Mouse (Mus musculus): ENCODE data around the gene Wfs1. TPM values are rescaled to one million over a fixed set of nuclear protein-coding genes. Genes with fewer than 3 reads are reported as not detected.

Wfs1 gene
- polyA plus RNA-seq (2014; fragmentation: Nextera tagmentation; extraction: Ambion mirVana), result 6.4 and 7.0 TPM in 2 replicates

- H3K4me2 ChIP-seq, result peak within 1 kb of the TSS; percentile 77
- no peaks in the 10 kb centered on the region for H3K9me3 ChIP-seq (ENCODE audit: control insufficient read depth, low read length)
- H3K4me1 ChIP-seq (ENCODE audit: control insufficient read depth, insufficient read depth, low read length), result peaks cover 8% of the 10 kb centered on the region; the same call in 1 of the 2 replicates
- H3K36me3 ChIP-seq (ENCODE audit: control insufficient read depth, insufficient read depth, low read length), result no peaks in the 10 kb centered on the region
- DNase-seq (ENCODE audit: low spot score, missing footprints) (peak; percentile 100), ATAC-seq (ENCODE audit: low FRiP score) (peak; percentile 97)
- no peaks in the 10 kb centered on the region for H3K27me3 ChIP-seq (ENCODE audit: control insufficient read depth, insufficient read depth, low read length)
- WGBS, result under 1% methylated on average over 60 of the region's 60 CpGs
- H3K27ac ChIP-seq (ENCODE audit: low read depth, low read length), result no peak within 1 kb of the TSS; the same call in 1 of the 2 replicates
- H3K4me3 ChIP-seq (ENCODE audit: low read depth, low read length), result peak within 1 kb of the TSS; percentile 63
- H3K9ac ChIP-seq (ENCODE audit: low read length), result peak within 1 kb of the TSS; percentile 72
These were observed at the start of gene Wfs1 for GRCm38 (mm10) chr5:36988781-36989624. Wfs1 (minus strand) TSS chr5:36989205.

GRCm38 (mm10) chr5:37036884-37037283 lies 47.9 kb upstream of the Wfs1 start:
- WGBS, result 72% methylated on average over 3 of the region's 3 CpGs

GRCm38 (mm10) chr5:37035896-37036295 lies 46.9 kb upstream of the Wfs1 start:
- Histone ChIP-seq H3K27me3 (ENCODE audit: control insufficient read depth, insufficient read depth, low read length) (peaks cover 4% of the 10 kb centered on the region; the same call in 1 of the 2 replicates), H3K4me2 (no peak overlapping the region), H3K9ac (ENCODE audit: low read length) (no peak overlapping the region), H3K9me3 (ENCODE audit: control insufficient read depth, low read length) (no peaks in the 10 kb centered on the region), H3K36me3 (ENCODE audit: control insufficient read depth, insufficient read depth, low read length) (no peaks in the 10 kb centered on the region), H3K4me3 (ENCODE audit: low read depth, low read length) (no peak overlapping the region), H3K27ac (ENCODE audit: low read depth, low read length) (no peak overlapping the region), H3K4me1 (ENCODE audit: control insufficient read depth, insufficient read depth, low read length) (no peaks in the 10 kb centered on the region)
- WGBS, result 85% methylated on average over 6 of the region's 6 CpGs
- no peak for ATAC-seq (ENCODE audit: low FRiP score)
- no peak for DNase-seq (ENCODE audit: low spot score, missing footprints)

More at GRCm38 (mm10) chr5:37036884-37037283, 47.9 kb upstream of the Wfs1 start:
- Histone ChIP-seq H3K36me3 (ENCODE audit: control insufficient read depth, insufficient read depth, low read length) (no peaks in the 10 kb centered on the region), H3K27ac (ENCODE audit: low read depth, low read length) (no peak overlapping the region), H3K9me3 (ENCODE audit: control insufficient read depth, low read length) (no peaks in the 10 kb centered on the region), H3K27me3 (ENCODE audit: control insufficient read depth, insufficient read depth, low read length) (no peaks in the 10 kb centered on the region), H3K9ac (ENCODE audit: low read length) (no peak overlapping the region), H3K4me2 (no peak overlapping the region), H3K4me3 (ENCODE audit: low read depth, low read length) (no peak overlapping the region), H3K4me1 (ENCODE audit: control insufficient read depth, insufficient read depth, low read length) (no peaks in the 10 kb centered on the region)
- DNase-seq (ENCODE audit: low spot score, missing footprints) (no peak), ATAC-seq (ENCODE audit: low FRiP score) (no peak)

GRCm38 (mm10) chr5:37035192-37035591 lies 46.2 kb upstream of the Wfs1 start:
- 74% methylated on average over 6 of the region's 6 CpGs for WGBS
- no peak for ATAC-seq (ENCODE audit: low FRiP score)
- Histone ChIP-seq H3K36me3 (ENCODE audit: control insufficient read depth, insufficient read depth, low read length) (no peaks in the 10 kb centered on the region), H3K4me2 (no peak overlapping the region), H3K4me3 (ENCODE audit: low read depth, low read length) (no peak overlapping the region), H3K4me1 (ENCODE audit: control insufficient read depth, insufficient read depth, low read length) (no peaks in the 10 kb centered on the region), H3K9me3 (ENCODE audit: control insufficient read depth, low read length) (no peaks in the 10 kb centered on the region), H3K27me3 (ENCODE audit: control insufficient read depth, insufficient read depth, low read length) (peaks cover 10% of the 10 kb centered on the region), H3K9ac (ENCODE audit: low read length) (no peak overlapping the region), H3K27ac (ENCODE audit: low read depth, low read length) (no peak overlapping the region)
- DNase-seq (ENCODE audit: low spot score, missing footprints), result no peak

- no peak overlapping the region for H3K27ac ChIP-seq (ENCODE audit: low read depth, low read length)
- peaks cover 8% of the 10 kb centered on the region for H3K4me1 ChIP-seq (ENCODE audit: control insufficient read depth, insufficient read depth, low read length)
- no peaks in the 10 kb centered on the region for H3K9me3 ChIP-seq (ENCODE audit: control insufficient read depth, low read length)
- H3K27me3 ChIP-seq (ENCODE audit: control insufficient read depth, insufficient read depth, low read length), result peaks cover 43% of the 10 kb centered on the region
- DNase-seq (ENCODE audit: low spot score, missing footprints) (no peak), ATAC-seq (ENCODE audit: low FRiP score) (no peak)
- no peaks in the 10 kb centered on the region for H3K36me3 ChIP-seq (ENCODE audit: control insufficient read depth, insufficient read depth, low read length)
- H3K4me2 ChIP-seq, result no peak overlapping the region
- H3K4me3 ChIP-seq (ENCODE audit: low read depth, low read length), result no peak overlapping the region
- no peak overlapping the region for H3K9ac ChIP-seq (ENCODE audit: low read length)
- 58% methylated on average over 9 of the region's 9 CpGs for WGBS
These were observed 41.7 kb upstream of the Wfs1 start for GRCm38 (mm10) chr5:37030753-37031152.

- 2% methylated on average over 17 of the region's 17 CpGs for WGBS
- H3K9ac ChIP-seq (ENCODE audit: low read length), result no peak overlapping the region
These were observed 40.4 kb upstream of the Wfs1 start for GRCm38 (mm10) chr5:37029326-37029905.

GRCm38 (mm10) chr5:37028486-37029311 lies 39.7 kb upstream of the Wfs1 start:
- H3K9ac ChIP-seq (ENCODE audit: low read length), result peak overlapping the region; percentile 37
- peak; percentile 94 for DNase-seq (ENCODE audit: low spot score, missing footprints)
- under 1% methylated on average over 60 of the region's 72 CpGs for WGBS

More at GRCm38 (mm10) chr5:37029326-37029905, 40.4 kb upstream of the Wfs1 start:
- DNase-seq (ENCODE audit: low spot score, missing footprints), result no peak
- Histone ChIP-seq H3K27me3 (ENCODE audit: control insufficient read depth, insufficient read depth, low read length) (peaks cover 43% of the 10 kb centered on the region), H3K9me3 (ENCODE audit: control insufficient read depth, low read length) (no peaks in the 10 kb centered on the region), H3K4me1 (ENCODE audit: control insufficient read depth, insufficient read depth, low read length) (peaks cover 8% of the 10 kb centered on the region), H3K27ac (ENCODE audit: low read depth, low read length) (no peak overlapping the region), H3K4me3 (ENCODE audit: low read depth, low read length) (peak overlapping the region; percentile 50), H3K4me2 (peak overlapping the region; percentile 88), H3K36me3 (ENCODE audit: control insufficient read depth, insufficient read depth, low read length) (no peaks in the 10 kb centered on the region)
- no peak for ATAC-seq (ENCODE audit: low FRiP score)

GRCm38 (mm10) chr5:37028104-37028485 lies 39.1 kb upstream of the Wfs1 start:
- DNase-seq (ENCODE audit: low spot score, missing footprints) (peak; percentile 99), ATAC-seq (ENCODE audit: low FRiP score) (peak; percentile 94)
- Histone ChIP-seq H3K9me3 (ENCODE audit: control insufficient read depth, low read length) (no peaks in the 10 kb centered on the region), H3K27ac (ENCODE audit: low read depth, low read length) (no peak overlapping the region), H3K27me3 (ENCODE audit: control insufficient read depth, insufficient read depth, low read length) (peaks cover 43% of the 10 kb centered on the region), H3K4me1 (ENCODE audit: control insufficient read depth, insufficient read depth, low read length) (peaks cover 8% of the 10 kb centered on the region), H3K9ac (ENCODE audit: low read length) (peak overlapping the region; percentile 55), H3K36me3 (ENCODE audit: control insufficient read depth, insufficient read depth, low read length) (no peaks in the 10 kb centered on the region), H3K4me2 (peak overlapping the region; percentile 88), H3K4me3 (ENCODE audit: low read depth, low read length) (peak overlapping the region; percentile 50)
- WGBS, result under 1% methylated on average over 35 of the region's 37 CpGs

More at GRCm38 (mm10) chr5:37028486-37029311, 39.7 kb upstream of the Wfs1 start:
- Histone ChIP-seq H3K36me3 (ENCODE audit: control insufficient read depth, insufficient read depth, low read length) (no peaks in the 10 kb centered on the region), H3K4me1 (ENCODE audit: control insufficient read depth, insufficient read depth, low read length) (peaks cover 8% of the 10 kb centered on the region), H3K4me3 (ENCODE audit: low read depth, low read length) (peak overlapping the region; percentile 50), H3K27me3 (ENCODE audit: control insufficient read depth, insufficient read depth, low read length) (peaks cover 43% of the 10 kb centered on the region), H3K4me2 (peak overlapping the region; percentile 88), H3K27ac (ENCODE audit: low read depth, low read length) (no peak overlapping the region), H3K9me3 (ENCODE audit: control insufficient read depth, low read length) (no peaks in the 10 kb centered on the region)
- ATAC-seq (ENCODE audit: low FRiP score), result peak; percentile 76
